Mouse (Mus musculus): ENCODE data around the gene Akap11.
"Not testable (repeated sequence)": the region's sequence is repeated elsewhere in the genome, so short reads cannot be mapped to it uniquely, and the experiment has no call there.

Akap11 gene

DNA sequence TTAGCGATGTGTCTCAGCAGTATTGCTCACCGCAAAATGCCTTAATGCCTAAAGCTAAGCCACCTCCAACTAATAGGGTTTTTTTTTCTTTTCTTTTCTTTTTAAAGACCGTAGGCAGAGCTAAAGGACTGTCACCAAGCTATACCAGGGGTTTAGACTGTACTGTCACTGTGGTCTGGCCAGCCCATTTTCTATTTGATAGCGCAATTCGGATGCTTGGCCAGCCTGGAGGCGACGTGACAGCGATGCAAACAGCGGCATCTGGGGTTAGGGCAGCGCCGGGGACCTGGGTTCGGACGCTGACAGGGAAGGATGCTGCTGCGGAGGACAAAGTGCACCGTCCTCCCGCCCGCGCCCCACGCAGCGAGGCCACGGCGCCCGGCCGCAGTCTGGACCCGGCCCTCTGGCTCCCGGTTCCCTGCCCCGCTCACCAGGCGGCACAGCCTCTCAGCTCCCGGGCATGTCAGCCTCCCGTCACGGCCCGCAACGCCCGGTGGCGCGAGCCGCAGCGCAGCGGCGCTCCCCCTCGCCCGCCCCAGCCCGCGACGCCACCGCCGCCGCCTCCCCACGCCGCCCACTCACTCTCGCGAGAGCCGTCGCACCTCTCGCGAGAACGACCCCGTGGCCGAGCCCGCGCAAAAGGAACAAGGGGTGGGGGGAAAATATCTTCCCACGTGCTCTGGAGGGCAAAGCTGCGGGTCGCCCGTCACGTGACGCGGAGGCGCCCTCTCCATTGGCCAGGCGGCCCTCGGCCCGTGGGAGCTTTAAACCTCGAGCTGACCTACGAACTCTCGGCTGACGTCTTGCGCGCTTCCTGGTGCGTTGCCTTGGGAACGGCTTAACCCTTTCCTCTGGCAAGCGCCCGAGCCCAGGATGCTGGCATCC lies at the start of gene Akap11:
Gene Akap11 (minus strand): TSS at position 528 of the 885 bp plus-strand sequence.
- DNase-seq (ENCODE audit: inconsistent age in 2 of 2, low spot score in 1 of 2): peak; percentile 97 to 98

- DNase-seq (ENCODE audit: inconsistent age in 2 of 2, low spot score in 1 of 2): no peak
Observed at GRCm38 (mm10) chr14:78584222-78584621, 47.6 kb upstream of the Akap11 start.

GRCm38 (mm10) chr14:78583168-78583567 lies 46.6 kb upstream of the Akap11 start:
- no peak for DNase-seq (ENCODE audit: inconsistent age in 2 of 2, low spot score in 1 of 2)

- DNase-seq (ENCODE audit: inconsistent age in 2 of 2, low spot score in 1 of 2): no peak
Observed at GRCm38 (mm10) chr14:78575899-78576298, 39.3 kb upstream of the Akap11 start.

GRCm38 (mm10) chr14:78568410-78568809 lies 31.8 kb upstream of the Akap11 start:
- DNase-seq (ENCODE audit: inconsistent age in 2 of 2, low spot score in 1 of 2): no peak

DNA sequence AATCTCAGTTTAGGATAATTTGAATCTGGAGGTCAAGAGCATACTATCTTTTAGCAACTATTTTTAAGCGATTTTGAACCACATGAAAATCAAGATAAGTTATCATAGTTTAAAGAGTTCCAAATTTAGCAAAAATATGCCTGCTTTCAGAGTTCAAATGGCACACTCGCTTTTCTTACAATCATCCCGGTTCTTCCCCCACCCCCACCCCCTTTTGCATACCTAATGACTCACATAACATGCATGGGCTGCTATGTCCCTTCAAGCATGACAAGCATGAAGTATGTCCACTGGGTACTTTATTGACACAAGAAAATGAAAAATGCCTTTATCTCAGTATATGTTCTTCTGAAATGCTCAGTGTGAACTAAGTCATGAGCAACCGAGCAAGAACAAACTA lies 29.8 kb upstream of the Akap11 start:
- no peak for DNase-seq (ENCODE audit: inconsistent age in 2 of 2, low spot score in 1 of 2)

GRCm38 (mm10) chr14:78564292-78564691 lies 27.7 kb upstream of the Akap11 start:
- DNase-seq (ENCODE audit: inconsistent age in 2 of 2, low spot score in 1 of 2): no peak

DNA sequence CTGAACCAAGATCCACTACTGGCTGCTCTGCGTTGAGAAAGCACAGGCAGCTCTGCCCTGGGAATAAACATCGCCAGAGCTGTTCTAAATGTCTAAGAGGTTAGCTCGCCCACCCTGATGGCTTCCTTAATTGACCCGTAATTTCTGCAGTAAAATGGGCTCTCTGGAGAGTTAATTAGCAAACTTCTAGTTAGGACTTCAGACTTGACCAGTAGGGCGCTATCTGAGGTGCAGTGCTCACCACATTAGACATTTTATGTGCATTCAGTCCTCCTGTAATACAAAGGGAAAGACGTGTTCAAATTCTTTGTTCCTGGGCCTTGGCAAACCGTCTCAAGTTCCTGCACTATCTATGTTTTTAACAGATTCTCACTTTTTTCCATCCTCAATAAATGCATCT lies 26.6 kb upstream of the Akap11 start:
- no peak for DNase-seq (ENCODE audit: inconsistent age in 2 of 2, low spot score in 1 of 2)

- DNase-seq (ENCODE audit: inconsistent age in 2 of 2, low spot score in 1 of 2): no peak
Observed at GRCm38 (mm10) chr14:78562121-78562520, 25.5 kb upstream of the Akap11 start.

- no peak for DNase-seq (ENCODE audit: inconsistent age in 2 of 2, low spot score in 1 of 2)
Observed at GRCm38 (mm10) chr14:78559042-78559441, 22.4 kb upstream of the Akap11 start.

DNA sequence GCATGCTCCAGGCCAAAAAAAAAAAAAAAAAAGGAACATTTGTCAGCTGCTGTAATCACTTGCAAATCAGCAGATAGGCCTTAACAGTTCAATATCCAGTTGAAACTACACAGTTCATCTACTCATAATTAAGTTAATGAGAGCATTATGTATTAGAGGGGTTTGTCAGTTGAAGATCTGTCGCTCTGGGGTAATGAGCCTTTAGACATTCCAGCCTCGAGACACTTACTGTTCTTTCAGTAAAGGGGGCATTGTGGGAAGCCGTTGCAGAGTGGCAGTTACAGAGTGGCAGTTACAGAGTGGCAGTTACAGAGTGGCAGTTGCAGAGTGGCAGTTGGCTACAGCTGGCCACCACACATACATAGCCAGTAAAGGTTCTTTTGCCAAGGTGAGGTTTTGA lies 18.2 kb upstream of the Akap11 start:
- DNase-seq (ENCODE audit: inconsistent age in 2 of 2, low spot score in 1 of 2): not testable (repeated sequence)

GRCm38 (mm10) chr14:78553661-78554060 lies 17.1 kb upstream of the Akap11 start:
- DNase-seq (ENCODE audit: inconsistent age in 2 of 2, low spot score in 1 of 2): no peak

DNA sequence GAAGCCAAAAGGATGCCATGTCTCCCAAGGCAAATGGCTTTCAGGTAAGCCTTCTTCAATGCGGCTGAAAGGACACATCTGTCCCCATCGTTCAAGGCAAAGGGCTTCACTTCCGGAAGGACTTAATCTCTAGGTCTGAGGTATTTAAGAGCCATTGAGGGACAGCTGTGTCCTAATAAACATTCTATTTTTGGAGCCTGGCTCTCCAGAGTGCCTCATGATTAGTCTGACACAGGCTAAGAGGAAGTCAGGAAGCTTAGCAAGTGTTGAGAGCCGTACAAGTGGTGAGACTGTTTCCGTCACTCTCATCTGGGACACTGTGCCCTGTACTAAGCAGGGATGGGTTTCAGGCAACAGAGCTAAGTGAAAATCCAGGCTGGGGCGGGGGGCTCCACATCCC lies 12.2 kb upstream of the Akap11 start:
- no peak for DNase-seq (ENCODE audit: inconsistent age in 2 of 2, low spot score in 1 of 2)

DNA sequence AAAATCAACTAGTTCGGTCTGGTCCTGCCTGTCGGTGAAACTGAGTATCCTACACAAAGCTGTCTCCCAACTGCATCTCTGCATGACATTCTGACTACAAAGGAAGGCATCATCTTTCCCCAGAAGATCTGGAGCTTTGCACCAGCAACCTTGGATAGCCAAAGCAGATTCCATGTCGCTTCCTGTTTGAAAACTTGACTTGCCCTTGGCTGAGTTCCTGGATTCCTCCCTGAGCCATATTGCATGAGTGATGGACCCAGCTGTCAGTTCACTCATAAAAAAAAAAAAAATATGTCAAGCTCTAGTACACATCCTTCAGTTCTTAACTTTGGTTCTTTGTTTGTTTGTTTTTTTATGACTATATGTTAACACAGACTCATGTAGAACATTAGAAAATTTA lies 4.7 kb upstream of the Akap11 start:
- peak; percentile 37 to 71 for DNase-seq (ENCODE audit: inconsistent age in 2 of 2, low spot score in 1 of 2)

DNA sequence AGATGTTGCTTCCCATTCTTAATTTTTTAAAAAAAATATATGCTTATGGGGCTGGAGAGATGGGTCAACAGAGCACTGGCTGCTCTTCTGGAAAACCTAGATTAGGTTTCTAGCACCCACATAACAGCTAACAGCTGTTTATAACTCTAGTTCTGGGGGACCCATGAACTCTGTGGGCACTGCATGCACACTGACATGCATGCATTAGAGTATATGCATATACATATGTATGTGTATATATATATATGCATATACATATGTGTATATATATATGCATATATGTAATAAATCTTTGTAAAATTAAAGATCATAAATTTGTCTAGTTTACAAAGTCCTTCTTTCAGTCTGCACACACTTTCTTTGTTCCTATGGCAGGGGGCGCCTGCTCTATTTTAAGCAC lies 3.2 kb upstream of the Akap11 start:
- no peak for DNase-seq (ENCODE audit: inconsistent age in 2 of 2, low spot score in 1 of 2)

GRCm38 (mm10) chr14:78538572-78539320 lies 2.1 kb upstream of the Akap11 start:
- no peak for DNase-seq (ENCODE audit: inconsistent age in 2 of 2, low spot score in 1 of 2)

DNA sequence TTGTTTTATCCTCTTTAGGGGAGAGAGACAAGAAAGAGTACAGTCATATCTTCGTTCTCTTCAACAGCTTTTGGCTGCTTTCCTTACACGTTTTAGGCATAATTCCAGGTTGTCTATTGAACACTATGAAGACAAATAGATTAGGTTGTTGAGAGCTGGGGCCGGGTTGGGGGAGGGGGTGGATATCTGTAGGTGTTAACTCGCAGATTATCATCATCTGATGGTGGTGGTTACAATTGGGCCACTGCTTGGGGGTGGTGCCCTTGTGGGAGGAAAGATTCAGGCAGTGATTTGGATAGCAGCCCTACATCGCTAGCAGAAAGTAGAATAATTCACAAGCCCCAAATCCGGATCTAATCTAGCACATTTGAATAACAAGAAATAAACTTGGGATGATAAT lies 943 bp upstream of the Akap11 start:
- DNase-seq (ENCODE audit: inconsistent age in 2 of 2, low spot score in 1 of 2): no peak

DNA sequence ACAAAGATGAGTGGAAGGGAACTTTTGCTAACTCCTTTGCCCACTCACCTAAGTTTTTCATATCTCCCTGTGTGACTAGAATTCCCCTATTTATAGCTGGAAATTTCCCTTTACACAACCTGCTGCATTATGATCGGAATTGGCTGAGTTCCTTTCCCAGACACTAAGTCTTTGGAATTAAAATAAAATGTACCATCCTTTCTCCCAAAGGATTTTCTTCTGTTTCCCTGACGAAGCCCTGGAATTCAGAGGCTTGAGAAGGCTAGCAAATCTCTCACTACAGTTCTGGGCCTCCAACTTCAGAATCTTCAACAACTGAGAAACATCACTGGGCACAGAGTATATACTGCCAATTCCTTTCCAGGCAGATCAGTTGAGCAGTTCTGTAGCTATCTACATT lies 1.2 kb downstream of the Akap11 start:
- DNase-seq (ENCODE audit: inconsistent age in 2 of 2, low spot score in 1 of 2): peak in 1 of 2 experiments; percentile 44

DNA sequence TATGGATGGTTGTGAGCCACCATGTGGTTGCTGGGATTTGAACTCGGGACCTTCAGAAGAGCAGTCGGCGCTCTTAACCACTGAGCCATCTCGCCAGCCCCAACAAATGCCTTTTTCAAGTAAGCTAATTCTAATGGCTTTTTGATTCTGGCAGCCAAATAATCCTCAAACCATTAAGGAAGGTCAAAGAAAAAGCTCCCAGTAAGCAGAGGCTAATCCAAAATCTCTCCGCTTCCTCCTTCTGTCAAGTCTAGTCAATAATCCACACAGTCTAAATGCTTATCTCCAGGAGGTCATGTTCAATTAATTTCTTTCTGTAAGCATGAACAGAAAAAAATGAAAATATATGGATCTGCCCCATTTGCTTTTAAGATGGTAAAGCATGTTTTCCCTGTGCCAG lies 2.0 kb downstream of the Akap11 start:
- no peak for DNase-seq (ENCODE audit: inconsistent age in 2 of 2, low spot score in 1 of 2)

- no peak for DNase-seq (ENCODE audit: inconsistent age in 2 of 2, low spot score in 1 of 2)
Observed at GRCm38 (mm10) chr14:78533701-78534100, 2.9 kb downstream of the Akap11 start.

DNA sequence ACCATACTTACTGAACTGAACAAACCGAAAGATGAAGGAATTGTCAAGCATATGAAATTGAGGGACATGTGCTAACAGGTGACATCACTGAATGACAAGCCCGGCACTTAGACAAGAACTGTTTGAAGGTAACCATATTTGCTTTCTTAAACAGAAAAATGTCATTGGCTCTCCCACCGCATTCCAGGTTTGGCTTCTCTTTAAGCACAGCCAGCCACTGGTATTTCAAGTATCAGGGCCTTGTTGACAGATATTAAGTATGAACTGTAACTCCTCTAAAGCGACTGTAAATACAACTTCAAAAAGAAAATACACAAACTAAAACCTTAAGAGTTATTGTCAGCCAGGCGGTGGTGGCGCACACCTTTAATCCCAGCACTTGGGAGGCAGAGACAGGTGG lies 4.3 kb downstream of the Akap11 start:
- no peak for DNase-seq (ENCODE audit: inconsistent age in 2 of 2, low spot score in 1 of 2)

DNA sequence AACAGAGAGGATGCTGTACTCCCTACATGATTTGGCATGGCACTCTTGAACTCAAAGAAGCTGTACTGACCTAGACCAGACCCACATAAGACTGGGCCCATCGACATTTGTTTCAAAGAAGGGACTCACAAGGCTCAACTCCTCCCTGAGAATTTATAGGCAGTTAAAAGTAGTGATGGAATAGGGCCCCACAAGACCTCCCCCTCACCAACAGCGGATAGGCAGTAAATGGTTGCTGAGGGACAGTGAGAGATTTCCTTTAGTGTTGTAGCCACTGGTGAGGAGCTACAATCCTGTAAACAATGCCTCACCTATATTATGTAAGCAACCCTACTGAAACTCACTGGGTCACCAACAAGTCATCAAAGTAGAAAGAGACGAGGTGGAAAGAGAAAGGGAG lies 6.4 kb downstream of the Akap11 start:
- DNase-seq (ENCODE audit: inconsistent age in 2 of 2, low spot score in 1 of 2): no peak

All from adrenal gland, adult (tissue).